Mouse (Mus musculus): ENCODE measurements around the gene Olfr1321. TPM values are rescaled to one million over a fixed set of nuclear protein-coding genes. Genes with fewer than 3 reads are reported as not detected.

Gene Olfr1321
- total RNA-seq (2015) (not detected in 2 replicates), total RNA-seq (2017) (not detected in 2 replicates)

GRCm38 (mm10) chrX:49734959-49735358, at the start of gene Olfr1321:
Olfr1321 (minus strand) TSS chrX:49735059.
- no peak for ATAC-seq (ENCODE audit: poor library complexity, severe bottlenecking)

DNA sequence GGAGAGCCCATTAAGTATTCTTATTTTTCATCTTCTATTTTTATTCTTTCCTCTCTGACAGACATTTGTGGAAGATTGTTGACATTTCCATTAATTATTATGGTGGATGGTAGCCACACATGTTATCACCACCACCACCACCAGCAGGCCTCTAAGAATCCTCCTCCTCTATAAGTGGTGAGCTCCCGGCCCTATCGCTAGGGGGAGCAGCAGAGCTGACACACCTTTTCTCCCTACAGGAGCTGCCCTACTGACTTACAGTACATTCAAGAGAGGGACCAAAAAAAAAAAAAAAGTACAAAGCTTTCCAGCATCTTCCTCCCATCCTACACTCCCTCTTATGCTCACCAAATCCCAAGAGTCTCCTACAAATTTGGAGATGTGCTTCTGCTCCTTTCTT, 36.0 kb upstream of the Olfr1321 start:
- ATAC-seq (ENCODE audit: poor library complexity, severe bottlenecking): no peak

- no peak for ATAC-seq (ENCODE audit: poor library complexity, severe bottlenecking)
Observed at GRCm38 (mm10) chrX:49745192-49745591, 10.3 kb upstream of the Olfr1321 start.

Other genes with a start within 250 kb of the Olfr1321 start
- not detected in 2 replicates for gene Olfr1320, start 62.7 kb downstream of the Olfr1321 start, total RNA-seq (2015)
- gene Olfr1320, start 62.7 kb downstream of the Olfr1321 start, total RNA-seq (2017): not detected in 2 replicates
- gene Igsf1, start 62.7 kb upstream of the Olfr1321 start, total RNA-seq (2015): not detected in 2 replicates
- not detected in 2 replicates for gene Igsf1, start 62.7 kb upstream of the Olfr1321 start, total RNA-seq (2017)
- not detected in 2 replicates for gene Olfr1322, start 156.4 kb upstream of the Olfr1321 start, total RNA-seq (2015)
- not detected in 2 replicates for gene Olfr1322, start 156.4 kb upstream of the Olfr1321 start, total RNA-seq (2017)